Mouse (Mus musculus): ENCODE results near the gene Fsd2. TPM values are rescaled to one million over a fixed set of nuclear protein-coding genes. Genes with fewer than 3 reads are reported as not detected.

The Fsd2 gene
- total and polyA plus RNA-seq, 3 experiments, result 0.03 TPM; not detected in 2

- peaks cover 0 to 3% of the 10 kb centered on the region in 2 experiments; a peak in 2 of 4 replicates for H3K36me3 ChIP-seq (ENCODE audit: control insufficient read depth in 1 of 2, insufficient read depth in 2 of 2, low read length in 2 of 2)
- no peaks in the 10 kb centered on the region for H3K79me2 ChIP-seq (ENCODE audit: control insufficient read depth, insufficient read depth, low read length, poor library complexity)
- no peak overlapping the region for H3K9ac ChIP-seq (ENCODE audit: control insufficient read depth, low read depth, low read length, poor library complexity, severe bottlenecking)
- TF ChIP-seq HCFC1 (IDR thresholded peaks at IDR 0.05; ENCODE audit: low read depth, low read length), result no peak
- no peak for TF ChIP-seq TBP (IDR thresholded peaks at IDR 0.05; ENCODE audit: low read depth, low read length)
- TF ChIP-seq MAZ (IDR thresholded peaks at IDR 0.05; ENCODE audit: low read depth, low read length), result no peak
- TF ChIP-seq MYC (IDR thresholded peaks at IDR 0.05; ENCODE audit: low read depth, low read length), result no peak
- TF ChIP-seq ETS1 (IDR thresholded peaks at IDR 0.05; ENCODE audit: low read depth, low read length), result no peak
- no peak for TF ChIP-seq CHD1 (IDR thresholded peaks at IDR 0.05; ENCODE audit: low read depth, low read length)
- TF ChIP-seq TAL1 (IDR thresholded peaks at IDR 0.05; ENCODE audit: low read length), result no peak
- no peak for TF ChIP-seq POLR2AphosphoS2 (IDR thresholded peaks at IDR 0.05; ENCODE audit: low read length)
- TF ChIP-seq USF1 (IDR thresholded peaks at IDR 0.05; ENCODE audit: low read depth, low read length), result no peak
- TF ChIP-seq ELF1 (IDR thresholded peaks at IDR 0.05; ENCODE audit: low read depth, low read length), result no peak
- no peak overlapping the region for H3K27ac ChIP-seq (ENCODE audit: control insufficient read depth, low read depth, low read length)
- peaks cover 1 to 6% of the 10 kb centered on the region in 2 experiments; a peak in 2 of 4 replicates for H3K4me1 ChIP-seq (ENCODE audit: control insufficient read depth in 1 of 2, insufficient read depth in 2 of 2, low read length in 2 of 2)
- H3K9me3 ChIP-seq (replicated peaks; ENCODE audit: insufficient read depth, low read length), result no peaks in the 10 kb centered on the region
- H3K4me3 ChIP-seq (ENCODE audit: control insufficient read depth in 1 of 2, insufficient read depth in 1 of 2, low read depth in 2 of 2, low read length in 2 of 2), result no peak overlapping the region
- peaks cover 0 to 5% of the 10 kb centered on the region in 2 experiments; a peak in 3 of 4 replicates for H3K27me3 ChIP-seq (ENCODE audit: control insufficient read depth in 1 of 2, insufficient read depth in 2 of 2, low read length in 2 of 2)
- no peak for DNase-seq (ENCODE audit: low read depth, low spot score)
Observed at GRCm38 (mm10) chr7:81565381-81566055, 1.2 kb downstream of the Fsd2 start.

DNA sequence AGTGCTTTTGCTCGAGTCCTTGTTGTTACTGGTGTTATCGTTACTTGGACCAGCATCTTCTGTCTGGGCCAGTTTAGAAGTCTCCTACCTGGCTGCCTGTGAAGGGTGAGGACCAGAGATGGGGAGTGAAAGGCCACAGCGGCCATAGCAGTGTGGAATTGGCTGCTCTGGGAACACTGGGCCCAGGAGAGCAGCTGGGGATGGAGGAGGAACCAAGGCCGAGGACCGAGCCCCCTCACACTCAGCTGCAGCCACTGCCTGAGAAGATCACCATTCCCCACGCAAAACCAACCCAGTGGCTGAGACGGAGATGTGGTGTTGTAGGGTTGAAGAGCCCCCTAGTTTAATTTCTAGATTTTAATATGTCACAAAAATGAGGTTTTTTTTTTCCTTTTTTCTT, 2.0 kb downstream of the Fsd2 start:
- Histone ChIP-seq H3K9ac (ENCODE audit: control insufficient read depth, low read depth, low read length, poor library complexity, severe bottlenecking) (no peak overlapping the region), H3K4me1 (ENCODE audit: control insufficient read depth in 1 of 2, insufficient read depth in 2 of 2, low read length in 2 of 2) (peaks cover 0 to 9% of the 10 kb centered on the region in 2 experiments; a peak in 2 of 4 replicates), H3K79me2 (ENCODE audit: control insufficient read depth, insufficient read depth, low read length, poor library complexity) (no peaks in the 10 kb centered on the region), H3K36me3 (ENCODE audit: control insufficient read depth in 1 of 2, insufficient read depth in 2 of 2, low read length in 2 of 2) (peaks cover 0 to 4% of the 10 kb centered on the region in 2 experiments; a peak in 2 of 4 replicates), H3K9me3 (replicated peaks; ENCODE audit: insufficient read depth, low read length) (no peaks in the 10 kb centered on the region), H3K27me3 (ENCODE audit: control insufficient read depth in 1 of 2, insufficient read depth in 2 of 2, low read length in 2 of 2) (peaks cover 0 to 5% of the 10 kb centered on the region in 2 experiments; a peak in 3 of 4 replicates), H3K4me3 (ENCODE audit: control insufficient read depth in 1 of 2, insufficient read depth in 1 of 2, low read depth in 2 of 2, low read length in 2 of 2) (no peak overlapping the region), H3K27ac (ENCODE audit: control insufficient read depth, low read depth, low read length) (no peak overlapping the region)
- DNase-seq (ENCODE audit: low read depth, low spot score), result no peak
- TF ChIP-seq NRF1 (IDR thresholded peaks at IDR 0.05; ENCODE audit: insufficient read depth, low read depth, low read length, poor library complexity, severe bottlenecking), result no peak
- TF ChIP-seq POLR2AphosphoS5 (IDR thresholded peaks at IDR 0.05; ENCODE audit: borderline replicate concordance, low read depth, low read length), result no peak
- TF ChIP-seq USF2 (IDR thresholded peaks at IDR 0.05; ENCODE audit: borderline replicate concordance in 1 of 2, insufficient read depth in 1 of 2, low read depth in 1 of 2, low read length in 2 of 2), result no peak
- TF ChIP-seq SMC3 (IDR thresholded peaks at IDR 0.05; ENCODE audit: low read depth, low read length), result no peak
- no peak for TF ChIP-seq MYC (IDR thresholded peaks at IDR 0.05; ENCODE audit: low read depth, low read length)
- TF ChIP-seq RCOR1 (IDR thresholded peaks at IDR 0.05; ENCODE audit: low read depth, low read length), result no peak
- no peak for TF ChIP-seq MAX (IDR thresholded peaks at IDR 0.05; ENCODE audit: low read length)
- no peak for TF ChIP-seq MAZ (IDR thresholded peaks at IDR 0.05; ENCODE audit: low read depth, low read length)
- no peak for TF ChIP-seq BHLHE40 (IDR thresholded peaks at IDR 0.05; ENCODE audit: borderline replicate concordance, low read depth, low read length)
- TF ChIP-seq ZNF384 (IDR thresholded peaks at IDR 0.05; ENCODE audit: low read depth, low read length), result no peak
- no peak for TF ChIP-seq POLR2A (IDR thresholded peaks at IDR 0.05; ENCODE audit: control insufficient read depth in 1 of 2, insufficient read depth in 1 of 2, low read depth in 1 of 2, low read length in 2 of 2, poor library complexity in 1 of 2)
- TF ChIP-seq EP300 (IDR thresholded peaks at IDR 0.05; ENCODE audit: low read depth in 1 of 2, low read length in 2 of 2), result no peak
- no peak for TF ChIP-seq KAT2A (conservative IDR thresholded peaks at IDR 0.05; ENCODE audit: low read depth, low read length)
- TF ChIP-seq GABPA (IDR thresholded peaks at IDR 0.05; ENCODE audit: low read depth, low read length), result no peak
- no peak for TF ChIP-seq POLR2AphosphoS2 (IDR thresholded peaks at IDR 0.05; ENCODE audit: low read length)
- no peak for TF ChIP-seq TAL1 (IDR thresholded peaks at IDR 0.05; ENCODE audit: low read length)
- no peak for TF ChIP-seq ZKSCAN1 (IDR thresholded peaks at IDR 0.05; ENCODE audit: low read depth, low read length)
- TF ChIP-seq JUND (IDR thresholded peaks at IDR 0.05; ENCODE audit: low read depth, low read length), result no peak

All from MEL (cell line).